Mouse (Mus musculus) left cerebral cortex, adult 18-20 months (tissue): ENCODE results near the gene Gm36079. TPM values are rescaled to one million over a fixed set of nuclear protein-coding genes. Genes with fewer than 3 reads are reported as not detected.
"Not testable (repeated sequence)": the region's sequence is repeated elsewhere in the genome, so short reads cannot be mapped to it uniquely, and the experiment has no call there.

ENCODE experiments used
- DNase-seq, 2 experiments: peaks; one replicate each; pipeline ENCODE4 v3.0.0; 2021 to 2022; ENCODE audit warnings: low spot score in 2 of 2, mixed read lengths in 1 of 2
- total RNA-seq, 2 experiments: library from RNA; stranded (reverse); gene quantifications; 2 replicates each; pipeline ENCODE4 v1.2.3; 2021

Gm36079 gene
- total RNA-seq, 2 experiments from 2014 or later, result not detected

DNA sequence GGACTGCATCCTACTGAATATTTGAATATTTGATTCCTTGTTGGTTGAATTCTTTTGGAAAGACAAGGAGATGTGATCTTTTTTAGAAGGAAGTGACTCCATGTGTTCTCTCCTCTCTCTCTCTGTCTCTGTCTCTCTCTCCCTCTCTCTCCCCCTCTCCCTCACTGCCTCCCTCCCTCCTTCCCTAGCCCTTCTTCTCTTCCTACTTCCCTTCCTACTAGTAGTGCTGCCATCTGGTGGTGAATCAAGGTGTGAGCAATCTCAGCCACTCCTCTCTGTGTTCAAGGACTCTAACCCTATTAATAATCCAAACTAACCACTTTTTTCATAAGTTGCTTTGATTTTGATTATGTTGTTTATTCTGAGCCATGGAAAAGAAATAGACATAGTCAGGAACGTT lies 5.3 kb downstream of the Gm36079 start:
- DNase-seq, result peak in 1 of 2 experiments; percentile 9

- DNase-seq, result not testable (repeated sequence)
Observed at GRCm38 (mm10) chr13:120015348-120016007, 11.3 kb downstream of the Gm36079 start.

- DNase-seq, result not testable (repeated sequence)
Observed at GRCm38 (mm10) chr13:120013962-120014361, 12.8 kb downstream of the Gm36079 start.

GRCm38 (mm10) chr13:120013544-120013943 lies 13.3 kb downstream of the Gm36079 start:
- not testable (repeated sequence) for DNase-seq

DNA sequence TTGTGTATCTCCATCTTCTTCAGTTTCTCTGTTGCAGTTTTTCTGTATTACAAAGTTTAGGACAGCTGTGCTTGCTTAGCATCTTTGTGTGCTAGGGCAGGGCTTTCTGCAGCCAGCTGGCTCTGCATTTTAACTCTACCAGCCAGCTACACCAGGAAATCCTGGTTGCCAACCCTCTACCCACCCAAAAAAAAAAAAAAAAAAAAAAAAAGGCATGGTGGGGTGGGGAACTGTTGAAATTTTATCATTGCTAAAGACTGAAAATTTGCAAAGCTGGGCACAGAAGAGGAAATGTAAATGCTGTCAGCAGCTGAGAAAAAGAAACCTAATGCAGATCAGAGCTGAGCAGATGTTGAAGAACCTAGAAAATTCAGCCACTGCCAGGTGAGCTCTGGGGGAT lies 16.7 kb downstream of the Gm36079 start:
- DNase-seq, result not testable (repeated sequence)

DNA sequence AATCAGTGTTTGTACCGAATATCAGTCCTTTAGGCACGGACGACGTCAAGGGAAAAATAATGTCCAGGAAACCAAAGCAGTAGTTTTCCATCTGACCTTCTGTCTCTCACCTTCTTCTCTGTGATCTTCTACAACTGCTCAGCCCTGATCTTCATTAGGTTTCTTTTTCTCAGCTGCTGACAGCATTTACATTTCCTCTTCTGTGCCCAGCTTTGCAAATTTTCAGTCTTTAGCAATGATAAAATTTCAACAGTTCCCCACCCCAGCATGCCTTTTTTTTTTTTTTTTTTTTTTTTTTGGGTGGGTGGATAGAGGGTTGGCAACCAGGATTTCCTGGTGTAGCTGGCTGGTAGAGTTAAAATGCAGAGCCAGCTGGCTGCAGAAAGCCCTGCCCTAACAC lies 27.6 kb downstream of the Gm36079 start:
- DNase-seq, result not testable (repeated sequence)

DNA sequence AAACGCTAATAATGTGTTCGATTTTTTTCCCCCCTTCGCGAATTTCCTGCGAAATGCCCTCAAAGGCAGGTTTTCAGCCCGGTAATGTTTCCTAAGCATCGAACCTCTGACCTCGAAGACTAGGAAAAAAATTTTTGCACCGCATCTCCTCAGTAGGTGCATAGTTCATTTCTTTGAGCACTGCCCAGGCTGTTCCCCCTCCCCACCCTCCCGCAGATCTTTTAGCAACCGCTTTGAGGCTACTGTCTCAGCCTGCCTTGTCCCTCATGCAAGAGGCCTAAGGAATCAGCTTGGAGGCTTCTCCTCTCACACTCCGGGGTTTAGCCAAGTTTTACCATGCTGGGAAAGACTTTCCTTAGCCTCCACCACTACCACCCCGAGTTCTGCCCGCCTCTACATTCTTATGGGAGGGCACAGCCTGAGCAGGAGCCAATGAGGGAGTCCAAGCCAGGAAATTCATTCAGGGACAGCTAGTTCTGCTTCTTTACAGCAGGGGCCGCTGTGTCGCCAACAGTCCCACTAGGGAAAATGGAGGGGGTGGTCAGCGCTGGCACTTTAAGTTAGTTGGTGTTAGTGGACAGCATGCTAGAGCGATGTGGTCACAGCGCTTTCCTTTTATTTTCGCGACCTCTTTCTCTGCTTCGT lies 28.2 kb downstream of the Gm36079 start:
- DNase-seq, result not testable (repeated sequence)

GRCm38 (mm10) chr13:119991917-119992496 lies 34.8 kb downstream of the Gm36079 start:
- DNase-seq, result not testable (repeated sequence)

DNA sequence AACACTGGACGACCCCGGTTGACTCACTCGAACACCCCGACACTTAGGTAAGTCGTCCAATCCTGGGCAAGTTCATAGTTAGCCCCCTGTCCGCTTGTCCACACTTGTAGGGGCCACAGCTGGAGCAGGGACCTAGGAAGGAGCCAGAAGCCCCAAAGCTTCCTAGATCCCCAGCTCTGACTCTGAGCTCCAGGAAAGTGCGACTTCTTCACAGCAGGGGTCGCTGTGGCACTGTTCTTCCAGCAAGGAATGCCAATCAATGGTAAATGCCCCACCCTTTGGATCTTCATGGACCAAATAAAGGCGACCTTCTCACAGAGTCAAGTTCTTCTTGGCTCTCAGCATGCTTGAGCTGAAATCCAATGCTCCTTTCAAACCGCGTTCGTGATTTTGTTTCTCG lies 35.5 kb downstream of the Gm36079 start:
- not testable (repeated sequence) for DNase-seq

Other genes starting within 250 kb of the Gm36079 start
- gene Zfp131, start 236.1 kb downstream of the Gm36079 start, total RNA-seq, result 10 to 100 TPM; 45.5 to 45.6 TPM
- gene AF067063, start 196.8 kb downstream of the Gm36079 start, total RNA-seq, result not detected
- gene D13Ertd608e, start 191.0 kb downstream of the Gm36079 start, total RNA-seq, result not detected
- gene Tcstv1, start 132.2 kb downstream of the Gm36079 start, total RNA-seq, result not detected
- not detected for gene Gm21761, start 97.7 kb downstream of the Gm36079 start, total RNA-seq
- gene B020031M17Rik, start 76.2 kb downstream of the Gm36079 start, total RNA-seq, result not detected
- gene Gm21188, start 25.2 kb upstream of the Gm36079 start, total RNA-seq, result under 1 TPM; 0.19 to 0.33 TPM
- gene Gm20767, start 113.2 kb upstream of the Gm36079 start, total RNA-seq, result not detected
- gene Gm21818, start 145.4 kb upstream of the Gm36079 start, total RNA-seq, result not detected
- gene Gm21762, start 188.9 kb upstream of the Gm36079 start, total RNA-seq, result not detected
- gene Gm21731, start 212.1 kb upstream of the Gm36079 start, total RNA-seq, result not detected
- not detected for gene AF067061, start 236.1 kb upstream of the Gm36079 start, total RNA-seq